Mouse (Mus musculus) monocyte, adult 2 months (primary cell): ENCODE measurements at regions not wholly inside any gene's neighbourhood (a gene's known extent, or its start where the extent isn't known, plus 50 kb on each side); places are given as distances from the start of the nearest gene placed in this dataset.
"Not testable (repeated sequence)": the region's sequence is repeated elsewhere in the genome, so short reads cannot be mapped to it uniquely, and the experiment has no call there.

Experiments
- DNase-seq, 2 experiments: peaks; one replicate each; pipeline ENCODE4 v3.0.0; 2022; ENCODE audit warnings: low spot score in 2 of 2, low read depth in 1 of 2

DNA sequence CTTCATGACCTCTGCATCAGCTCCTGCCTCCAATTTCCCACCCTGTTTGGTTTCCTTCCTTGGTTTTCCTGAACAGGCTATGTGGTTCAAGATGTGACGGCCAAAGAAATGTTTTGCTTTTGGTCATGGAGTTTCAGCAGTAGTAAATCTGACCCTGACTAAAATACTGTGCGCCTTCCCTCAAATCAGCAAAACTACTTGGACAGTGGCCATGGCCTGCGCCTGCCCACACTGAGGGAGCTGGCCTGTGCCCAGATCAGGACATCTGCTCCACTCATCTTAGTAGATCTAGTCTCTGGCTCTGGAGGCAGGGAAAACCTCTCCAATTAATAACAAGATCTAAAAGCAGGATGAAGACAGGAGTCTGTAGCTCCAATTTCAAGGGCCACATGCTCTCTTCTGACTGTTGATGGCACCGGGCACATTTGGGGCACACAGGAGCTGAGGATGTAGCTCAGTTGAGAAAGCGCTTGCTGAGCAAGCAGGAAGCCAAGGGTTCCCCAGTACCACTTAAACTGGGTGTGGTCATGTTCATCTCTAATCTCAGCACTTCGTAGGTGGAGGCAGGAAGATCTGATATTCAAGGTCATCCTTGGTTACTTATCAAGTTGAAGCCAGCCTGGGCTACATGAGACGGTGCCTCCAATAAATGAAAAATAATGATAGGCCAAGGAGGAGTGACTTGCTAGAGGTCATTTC, 96.6 kb upstream of the Mrps10 start:
- no peak for DNase-seq

DNA sequence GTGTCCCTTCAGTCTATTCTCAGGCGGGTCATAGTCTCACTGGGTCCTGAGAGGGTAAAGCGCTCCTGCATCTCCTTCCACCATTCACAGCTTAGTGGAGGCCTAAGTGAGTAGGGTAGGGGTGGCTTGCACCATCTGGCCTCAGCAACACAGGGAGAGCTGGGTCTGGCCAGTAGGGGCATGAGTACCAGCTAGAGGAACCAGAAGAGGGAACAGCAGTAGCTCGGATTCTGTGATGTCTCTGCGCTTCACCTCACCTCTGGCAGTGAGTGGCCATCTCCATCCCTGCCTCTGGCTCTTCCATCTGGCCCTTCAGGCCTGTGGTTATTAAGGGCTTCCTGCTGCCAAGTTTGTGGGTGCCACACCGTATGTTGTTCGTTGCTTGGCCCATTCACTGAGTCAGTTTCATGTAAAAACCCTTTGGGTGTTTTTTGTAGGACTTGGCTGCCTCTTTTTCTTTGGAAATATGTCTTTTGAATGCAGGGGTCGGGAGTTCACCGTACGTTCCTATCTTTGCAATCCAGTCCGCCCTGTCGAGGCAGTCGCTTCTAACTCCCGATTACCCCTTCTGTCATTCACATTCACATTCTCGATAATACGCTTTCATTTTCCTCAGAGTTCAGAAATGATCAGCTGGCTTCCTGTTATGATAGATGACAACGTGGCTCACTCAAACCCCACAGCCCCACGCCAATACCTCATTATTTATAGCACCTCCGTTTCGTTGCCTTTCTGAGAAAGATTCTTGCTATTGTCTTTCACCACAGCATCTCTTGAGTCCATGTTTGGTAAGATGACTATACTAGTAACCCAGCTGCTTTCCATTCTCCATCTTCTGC, 99.4 kb upstream of the Mrps10 start:
- DNase-seq: no peak

DNA sequence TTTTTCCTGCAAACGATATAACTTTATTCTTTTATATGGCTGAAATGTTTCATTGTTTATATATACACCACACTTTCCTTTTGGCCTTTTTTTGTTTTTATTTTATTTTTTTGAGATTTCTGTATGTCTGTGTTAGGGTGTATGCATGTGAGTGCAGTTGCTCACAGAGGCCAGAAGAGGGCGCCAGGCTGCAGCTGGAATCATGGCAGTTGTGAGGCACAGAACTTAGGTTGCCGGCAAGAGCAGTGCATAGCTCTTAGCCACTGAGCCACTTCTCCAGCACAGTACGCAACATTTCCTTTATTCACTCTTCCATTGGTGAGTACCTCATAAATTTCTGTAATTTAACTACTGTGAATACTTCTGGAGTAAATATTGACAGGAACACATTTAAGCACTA, 100.8 kb upstream of the Mrps10 start:
- no peak for DNase-seq

DNA sequence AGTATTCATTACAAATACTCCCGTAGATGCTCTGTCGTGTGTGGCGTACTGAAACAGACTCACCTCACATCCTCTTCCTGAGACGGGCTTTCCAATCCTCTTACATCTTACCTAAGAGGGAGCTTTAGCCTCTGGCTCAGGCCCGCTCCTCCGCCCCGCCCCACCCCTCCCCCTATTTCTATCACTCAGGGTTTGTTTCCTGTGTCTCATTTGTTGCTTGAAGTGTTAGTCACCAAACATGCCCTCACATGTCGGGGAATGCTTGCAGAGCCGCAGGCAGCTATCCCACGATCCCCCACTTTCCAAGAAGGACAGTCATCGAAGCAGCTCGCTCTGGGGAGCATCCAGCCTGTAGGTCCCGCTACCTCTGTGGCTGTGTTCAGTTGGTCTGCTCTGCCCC, 101.6 kb upstream of the Mrps10 start:
- no peak for DNase-seq

DNA sequence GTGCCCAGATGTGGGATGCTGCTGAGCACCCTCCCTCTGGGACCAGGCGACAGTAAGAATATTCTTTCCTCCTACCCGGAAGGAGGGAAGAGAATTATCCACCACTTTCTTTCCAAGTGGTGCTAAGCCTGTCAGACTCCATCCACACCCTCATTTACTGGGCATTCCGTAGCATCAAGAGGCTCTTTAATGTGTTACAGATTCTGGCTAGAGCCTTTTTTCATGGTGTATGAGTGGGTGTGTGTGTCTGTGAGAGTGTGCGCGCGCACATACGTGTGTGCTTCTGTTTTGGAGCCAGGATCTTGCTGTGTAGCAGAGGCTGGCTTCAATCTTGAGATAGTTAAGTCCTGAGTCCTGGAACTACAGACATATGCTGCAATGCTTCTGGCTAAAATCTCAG, 102.4 kb upstream of the Mrps10 start:
- DNase-seq: no peak

DNA sequence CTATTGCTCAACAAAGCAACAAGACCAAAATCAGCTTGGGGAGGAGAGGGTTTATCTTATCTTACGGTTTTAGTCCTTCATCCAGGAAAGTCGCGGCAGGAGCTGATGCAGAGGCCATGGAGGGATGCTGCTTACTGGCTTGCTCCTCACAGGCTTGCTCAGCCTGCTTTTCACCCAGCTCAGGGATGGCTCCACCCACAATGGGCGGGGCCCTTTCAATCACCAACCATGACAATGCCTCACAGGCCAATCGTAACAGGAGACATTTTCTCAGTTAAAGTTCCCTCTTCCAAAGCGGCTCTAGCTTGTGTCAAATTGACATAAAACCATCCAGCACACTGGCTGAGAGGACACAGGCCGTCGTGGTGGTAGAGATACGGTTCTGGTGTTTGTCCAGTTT, 105.7 kb upstream of the Mrps10 start:
- DNase-seq: no peak

DNA sequence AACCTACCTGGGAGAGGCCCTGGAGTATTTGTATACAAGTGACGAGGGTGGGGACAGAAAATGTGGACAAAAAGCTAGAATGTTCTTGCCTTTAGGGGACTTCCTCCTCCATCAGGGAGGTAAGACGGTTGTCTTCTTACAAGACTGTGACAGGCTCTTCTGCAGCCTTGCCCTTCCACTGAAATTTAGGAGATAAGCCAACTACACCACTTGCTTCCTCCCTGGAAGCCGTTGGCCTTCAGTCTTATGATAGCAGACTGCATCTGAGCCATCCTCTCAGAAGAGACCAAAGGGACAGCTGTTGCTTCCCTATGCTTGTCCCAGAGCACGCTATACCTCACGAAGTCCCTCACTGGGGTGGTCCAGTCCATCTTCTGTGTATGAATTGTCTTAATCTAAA, 106.5 kb upstream of the Mrps10 start:
- DNase-seq: no peak

DNA sequence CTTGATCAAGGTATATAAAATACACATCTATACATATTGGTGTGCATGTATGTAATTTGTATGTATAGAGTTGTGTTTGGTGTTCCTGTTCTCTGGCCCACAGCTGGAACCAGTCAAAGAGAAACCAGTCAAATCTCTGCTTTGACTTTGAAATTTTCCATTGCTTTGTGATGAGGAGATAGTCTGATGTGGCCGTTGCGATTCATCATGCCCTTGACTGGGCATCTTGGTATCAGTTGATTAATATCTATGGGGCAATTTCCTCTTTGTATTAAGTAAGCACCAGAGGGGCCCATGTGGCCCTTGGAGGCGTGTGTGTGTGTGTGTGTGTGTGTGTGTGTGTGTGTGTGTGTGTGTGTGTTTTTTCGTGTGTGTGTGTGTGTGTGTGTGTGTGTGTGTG, 107.7 kb upstream of the Mrps10 start:
- no peak for DNase-seq

DNA sequence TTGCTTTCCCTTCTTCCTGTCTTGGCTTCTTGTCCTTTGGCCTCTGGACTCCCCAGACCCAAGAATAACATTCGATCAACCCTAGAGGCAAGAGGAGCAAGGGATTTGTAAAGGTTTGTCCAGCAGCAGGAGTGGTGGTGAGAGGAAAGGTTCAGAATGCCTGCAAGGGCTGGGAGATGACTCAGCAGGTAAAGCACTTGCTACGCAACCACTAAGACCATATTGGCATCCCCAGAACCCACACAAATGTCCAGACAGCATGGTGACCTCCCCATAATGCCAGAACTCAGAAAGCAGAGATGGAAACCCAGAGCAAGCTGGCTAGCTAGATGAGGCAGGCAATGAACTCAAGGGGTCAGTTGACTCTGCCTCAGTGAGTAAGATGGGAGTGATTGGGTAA, 110.4 kb upstream of the Mrps10 start:
- no peak for DNase-seq

DNA sequence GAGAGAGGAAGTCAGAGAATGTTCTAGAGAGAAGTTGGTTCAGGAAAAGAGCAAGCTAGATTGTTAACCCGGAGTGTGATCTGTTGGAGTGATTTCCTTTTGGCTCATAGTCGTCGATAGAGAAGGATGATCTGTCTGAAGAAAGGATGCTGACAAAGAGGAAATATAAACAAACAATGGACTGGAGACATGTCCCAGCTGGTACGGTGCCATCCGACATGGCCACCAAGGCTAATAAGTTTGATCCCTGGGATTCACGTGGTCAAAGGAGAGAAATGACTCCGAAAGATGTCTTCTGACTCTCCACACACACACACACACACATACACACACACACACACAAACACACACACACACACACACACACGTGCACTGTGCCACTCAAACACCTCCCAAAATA, 113.5 kb upstream of the Mrps10 start:
- no peak for DNase-seq

DNA sequence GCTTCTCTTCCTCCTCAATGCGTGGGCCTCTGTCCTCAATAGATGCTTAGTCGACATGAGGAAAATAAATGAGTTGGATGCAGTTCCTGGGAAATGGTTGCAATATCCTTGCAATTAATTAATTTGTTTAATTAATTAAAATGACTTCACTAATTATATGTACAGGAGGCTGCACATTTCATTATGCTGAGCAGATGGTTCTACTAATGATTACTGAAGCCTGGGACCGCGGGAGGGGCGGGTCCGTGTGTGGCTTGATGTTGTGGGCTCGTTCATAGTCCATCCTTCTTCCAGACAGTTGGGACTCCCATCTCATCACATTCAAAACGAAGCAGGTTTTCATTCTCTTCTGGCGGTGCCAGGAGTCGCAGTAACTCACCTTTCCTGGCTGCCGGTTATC, 114.7 kb upstream of the Mrps10 start:
- DNase-seq: no peak

DNA sequence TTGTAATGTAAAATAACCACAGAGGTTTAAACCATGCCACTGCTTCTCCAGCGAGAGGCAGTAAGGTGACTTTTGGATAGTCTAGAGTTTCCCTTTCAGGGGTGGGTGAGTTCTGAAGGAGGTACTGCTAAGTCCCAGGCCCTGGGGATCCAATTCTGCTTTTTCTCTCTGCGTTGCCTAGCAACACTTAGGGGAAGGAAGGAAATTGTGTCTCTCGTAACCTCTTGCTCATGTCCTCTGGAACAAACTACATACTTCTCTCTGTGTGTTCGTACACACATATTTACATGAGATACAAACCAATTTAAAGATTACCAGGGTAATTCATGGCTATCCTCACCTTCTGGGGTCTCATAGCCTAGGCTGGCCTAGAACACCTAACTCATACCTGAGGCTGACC, 118.7 kb upstream of the Mrps10 start:
- DNase-seq: peak; percentile 12 to 24

DNA sequence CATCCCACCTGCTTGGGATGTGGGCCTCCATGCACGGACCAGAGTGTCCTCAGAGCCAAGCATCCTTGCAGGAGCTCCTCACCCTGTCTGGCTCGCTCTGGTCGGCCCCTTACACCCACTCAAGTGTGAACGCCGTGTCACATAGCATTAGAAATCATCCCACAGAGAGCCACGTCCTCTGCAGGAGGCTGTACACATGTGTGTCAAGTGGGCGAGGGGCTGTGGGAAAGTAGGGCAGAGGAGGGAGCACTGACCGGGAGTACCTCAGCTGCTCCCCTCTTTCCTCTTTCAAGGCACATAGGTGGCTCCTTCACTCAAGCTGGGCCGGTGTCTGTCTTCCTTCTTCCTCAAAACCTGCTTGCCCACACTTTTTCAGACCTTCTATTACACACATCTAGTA, 119.5 kb upstream of the Mrps10 start:
- no peak for DNase-seq

DNA sequence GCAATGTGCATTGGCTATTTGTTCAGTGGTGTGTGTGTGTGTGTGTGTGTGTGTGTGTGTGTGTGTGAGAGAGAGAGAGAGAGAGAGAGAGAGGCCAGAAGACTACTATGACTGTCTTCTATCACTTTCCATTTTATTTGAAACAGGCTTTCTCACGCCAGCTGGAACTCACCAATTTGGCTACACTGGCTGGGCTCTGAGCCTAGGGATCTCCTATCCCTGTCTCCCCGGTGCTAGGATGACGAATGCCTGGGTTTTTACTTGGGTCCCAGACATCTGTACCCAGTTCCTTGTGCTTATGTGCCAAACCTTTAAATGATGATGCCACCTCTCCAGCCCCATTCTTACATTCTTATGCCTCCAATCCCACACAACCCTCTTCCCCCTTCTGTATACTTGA, 120.6 kb upstream of the Mrps10 start:
- DNase-seq: no peak

DNA sequence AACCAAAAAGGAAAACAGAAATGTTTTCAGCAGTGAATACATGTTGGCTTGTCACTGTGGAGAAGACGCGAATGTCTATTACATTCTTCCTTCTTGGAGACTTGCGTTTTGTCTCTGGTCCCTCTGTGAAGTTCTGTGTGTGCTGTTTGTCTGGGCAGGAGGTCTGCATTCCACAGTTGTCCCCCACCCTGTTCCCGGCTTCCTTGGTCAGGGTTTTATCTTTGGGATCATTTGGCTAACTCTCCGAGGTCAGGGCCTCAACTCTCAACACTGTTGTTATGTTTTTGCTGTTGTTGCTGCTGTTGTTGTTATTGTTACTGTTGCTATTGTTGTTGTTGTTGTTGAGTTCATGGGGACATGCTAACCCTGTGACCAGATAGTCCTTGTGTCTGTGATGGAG, 121.2 kb upstream of the Mrps10 start:
- no peak for DNase-seq

DNA sequence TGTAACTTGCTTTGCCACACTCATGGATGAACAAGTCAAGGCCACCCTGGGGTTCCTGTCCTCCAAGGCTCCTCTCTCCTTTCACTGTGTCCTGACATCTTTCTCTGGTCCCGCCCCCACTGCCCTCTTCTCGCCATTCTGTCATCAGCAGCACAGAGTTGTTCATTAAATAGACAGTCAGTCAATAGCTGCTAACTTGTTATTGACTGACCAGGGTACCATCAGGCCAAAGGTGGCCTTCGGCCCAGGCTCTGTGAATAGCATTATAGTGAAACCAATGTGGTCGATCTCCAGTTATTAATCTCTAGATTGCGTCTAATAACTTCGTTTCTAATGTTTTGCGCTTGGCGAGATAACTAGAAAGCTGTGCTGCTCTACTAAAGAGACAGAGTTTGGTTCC, 122.1 kb upstream of the Mrps10 start:
- no peak for DNase-seq

DNA sequence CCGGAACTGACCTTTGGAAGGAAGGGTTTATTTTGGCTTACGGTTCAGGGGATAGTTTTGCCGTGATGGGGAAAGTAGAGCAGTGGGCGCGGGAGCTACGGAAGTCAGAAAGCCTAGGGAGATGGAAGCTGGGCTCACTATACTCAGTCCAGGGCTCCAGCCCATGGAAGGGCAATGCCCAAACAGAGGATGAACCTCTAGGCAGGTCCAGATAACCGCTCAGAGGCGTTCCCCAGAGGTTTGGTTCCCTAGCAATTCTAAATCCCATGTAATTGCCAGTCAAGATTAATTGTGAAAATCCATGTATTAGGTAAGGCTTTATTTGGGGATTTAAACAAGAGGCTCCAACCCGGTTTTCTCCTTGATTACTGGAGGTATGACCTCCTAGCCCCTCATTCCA, 123.1 kb upstream of the Mrps10 start:
- no peak for DNase-seq

DNA sequence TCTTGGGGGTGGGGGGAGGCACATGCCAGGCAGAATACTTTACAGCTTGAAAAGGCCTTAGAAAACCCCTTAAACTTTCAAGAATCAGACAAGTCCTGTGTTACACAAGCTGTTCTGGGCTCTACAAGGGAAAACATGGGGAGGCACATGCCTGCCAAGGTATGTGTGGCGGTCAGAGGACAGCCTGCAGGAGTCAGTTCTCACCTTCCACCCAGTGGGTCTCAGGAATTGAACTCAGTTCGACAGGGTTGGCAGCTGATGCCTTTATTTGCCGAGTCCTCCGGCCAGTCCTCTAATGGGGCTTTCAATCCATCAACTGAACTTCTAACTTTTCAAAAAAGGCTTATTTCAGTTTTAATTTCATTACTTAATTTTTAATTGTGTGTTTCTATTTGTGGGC, 129.6 kb upstream of the Mrps10 start:
- DNase-seq: no peak

DNA sequence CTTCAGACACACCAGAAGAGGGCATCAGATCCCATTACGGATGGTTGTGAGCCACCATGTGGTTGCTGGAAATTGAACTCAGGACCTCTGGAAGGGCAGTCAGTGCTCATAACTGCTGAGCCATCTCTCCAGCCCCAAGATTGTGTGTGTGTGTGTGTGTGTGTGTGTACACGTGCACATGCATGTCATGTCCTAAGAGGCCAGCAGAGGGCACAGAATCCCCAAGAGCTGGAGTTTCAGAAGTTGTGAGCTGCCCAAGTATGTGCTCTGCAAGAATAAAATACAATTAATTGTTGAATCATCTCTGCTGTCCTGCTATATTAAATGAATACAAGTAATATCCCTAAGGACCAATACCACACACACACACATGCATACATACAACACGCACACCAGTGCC, 130.8 kb upstream of the Mrps10 start:
- not testable (repeated sequence) for DNase-seq

DNA sequence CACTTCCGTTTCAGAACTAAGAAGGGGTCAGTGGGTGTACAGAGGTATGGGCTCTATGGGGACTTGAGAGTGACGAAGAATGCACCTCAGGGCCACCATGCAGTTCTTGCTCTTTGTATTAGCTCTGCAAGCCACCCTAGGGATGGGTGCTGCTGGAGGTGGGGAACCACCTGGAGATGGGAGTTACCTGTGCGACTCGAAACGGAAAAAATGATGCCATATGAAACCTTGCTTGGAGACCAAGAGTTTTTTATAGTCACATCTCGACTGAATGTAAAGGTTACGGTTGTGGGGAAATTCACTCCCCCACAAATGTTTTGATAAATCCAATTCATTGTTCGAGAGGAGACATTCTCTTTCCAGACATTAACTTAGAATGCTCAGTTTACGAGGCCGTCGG, 134.3 kb upstream of the Mrps10 start:
- no peak for DNase-seq

DNA sequence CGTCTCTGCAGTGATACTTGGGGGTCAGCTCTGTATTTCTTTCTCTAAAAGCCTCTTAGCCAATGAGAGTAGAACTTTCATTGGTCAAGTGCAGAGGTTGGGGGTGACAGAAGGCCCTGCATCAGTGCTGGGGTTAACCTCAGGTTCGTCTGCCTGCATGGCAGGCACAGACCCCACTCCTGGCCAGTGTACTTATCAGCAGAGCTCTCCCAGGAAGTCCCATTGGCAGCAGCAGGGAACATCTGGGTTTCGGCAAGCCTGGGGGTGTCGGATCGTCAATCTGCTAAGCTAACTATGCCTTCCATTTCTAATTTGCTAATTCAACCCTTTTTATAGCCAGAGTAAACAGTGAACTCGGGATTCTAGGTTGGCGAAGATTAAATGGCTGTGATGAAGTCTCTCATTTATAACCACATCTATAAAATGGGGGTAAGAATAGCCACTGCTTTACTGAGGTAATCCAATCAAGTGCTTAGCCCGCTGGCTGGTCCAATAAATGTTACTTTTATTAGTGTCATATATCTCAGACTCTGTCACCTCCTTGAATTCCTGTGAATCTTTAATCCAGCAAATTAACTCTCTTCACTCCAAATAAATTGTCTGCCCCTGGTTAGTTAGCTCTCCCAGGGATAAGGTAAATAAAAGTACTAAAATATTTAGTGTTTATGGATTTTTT, 135.5 kb upstream of the Mrps10 start:
- no peak for DNase-seq

DNA sequence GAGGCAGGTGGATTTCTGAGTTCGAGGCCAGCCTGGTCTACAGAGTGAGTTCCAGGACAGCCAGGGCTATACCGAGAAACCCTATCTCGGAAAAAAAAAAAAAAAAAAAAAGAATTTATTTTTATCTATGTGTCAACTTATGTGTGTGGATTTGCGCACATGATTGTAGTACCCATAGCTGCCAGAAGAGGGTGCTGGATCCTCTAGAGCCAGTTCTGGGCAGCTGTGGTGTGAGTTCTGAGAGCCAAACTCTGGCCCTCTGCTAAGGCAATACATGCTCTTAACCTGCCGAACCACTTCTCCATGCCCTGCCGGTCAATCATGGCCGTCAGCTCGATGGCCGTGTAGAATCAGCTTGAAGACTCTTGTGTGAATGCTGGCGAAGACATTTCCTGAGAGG, 138.0 kb upstream of the Mrps10 start:
- DNase-seq: no peak
